Mouse (Mus musculus) CH12F3 (cell line): ENCODE results near the gene Deup1.
"Not testable (repeated sequence)": the region's sequence is repeated elsewhere in the genome, so short reads cannot be mapped to it uniquely, and the experiment has no call there.

ENCODE experiments used
- in situ Hi-C: fragments of 300-500 bp; cut with MboI; formaldehyde crosslinking; loops from 2 replicates; pipeline ENCODE4 v1.14.3; 2020; ENCODE audit warnings: low sequenced_read_pairs

The Deup1 gene

DNA sequence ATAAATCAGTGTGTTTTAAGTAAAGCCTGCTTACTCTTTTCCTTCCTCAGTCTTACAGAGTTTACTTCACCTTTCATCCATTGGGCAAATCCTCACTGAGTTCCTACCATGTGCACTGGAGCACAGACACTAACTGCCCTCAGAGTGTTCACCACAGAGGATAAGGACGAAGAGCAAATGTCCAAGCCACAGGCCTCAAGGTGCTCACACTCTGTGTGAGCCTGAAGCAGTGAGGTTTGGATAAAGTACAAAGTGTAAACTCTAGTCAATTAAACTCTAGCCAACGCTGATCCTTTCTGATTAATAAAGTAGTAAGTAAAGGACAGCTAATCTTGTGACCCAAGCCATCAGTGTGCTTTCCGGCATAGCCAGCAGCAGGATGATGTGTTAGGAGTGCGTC lies 33.6 kb downstream of the Deup1 start:
- in situ Hi-C loops, result no loop called here

DNA sequence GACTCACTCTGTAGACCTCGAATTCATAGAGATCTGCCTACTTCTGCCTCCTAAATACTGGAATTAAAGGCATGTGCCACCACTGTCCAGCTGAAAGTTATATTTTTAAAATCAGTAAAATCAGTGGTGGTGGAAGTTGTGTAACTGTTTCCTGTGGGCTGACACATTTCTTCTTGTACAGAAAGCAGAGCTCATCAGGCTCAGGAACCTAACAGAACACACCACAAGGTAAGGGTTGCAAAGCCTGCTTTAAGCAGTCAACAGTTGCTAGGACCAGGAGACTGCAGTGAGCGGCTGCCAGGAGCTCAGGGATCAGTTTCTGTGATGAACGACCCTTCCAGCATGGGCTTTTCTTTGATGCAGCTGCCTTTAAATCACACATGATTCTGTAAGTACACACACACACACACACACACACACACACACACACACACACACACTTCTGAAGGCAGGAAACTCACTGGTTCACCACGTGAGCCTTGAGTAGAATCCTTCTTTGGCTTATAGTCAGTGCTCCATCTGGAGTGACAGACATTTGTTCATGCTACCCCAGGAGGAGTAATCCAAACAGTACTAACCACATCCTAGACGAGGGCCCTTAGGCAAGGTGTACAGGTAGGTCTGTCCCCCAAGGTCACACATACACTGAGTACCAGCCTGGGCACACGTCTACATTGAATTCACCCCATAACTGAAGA lies 40.4 kb downstream of the Deup1 start:
- in situ Hi-C loops, result no loop called here

DNA sequence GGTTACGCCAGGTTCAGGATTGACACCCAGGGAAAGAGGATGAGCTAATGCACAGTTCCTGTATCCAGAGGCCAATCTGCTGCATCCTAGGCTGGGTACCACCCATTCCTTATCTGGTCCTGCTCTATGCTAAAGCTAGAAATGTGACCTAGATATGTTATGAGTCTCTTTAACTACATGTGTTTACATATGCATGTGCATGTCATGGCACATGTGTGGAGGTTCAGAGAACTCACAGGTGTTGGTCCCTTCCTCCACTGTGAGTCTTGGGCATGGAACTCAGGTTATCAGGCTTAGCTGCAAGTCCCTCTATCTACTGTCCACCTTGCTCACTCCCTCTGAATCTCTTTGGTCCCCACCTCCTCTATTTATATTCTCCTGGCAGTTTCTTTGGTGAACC lies 41.8 kb downstream of the Deup1 start:
- in situ Hi-C loops, result no loop called here

DNA sequence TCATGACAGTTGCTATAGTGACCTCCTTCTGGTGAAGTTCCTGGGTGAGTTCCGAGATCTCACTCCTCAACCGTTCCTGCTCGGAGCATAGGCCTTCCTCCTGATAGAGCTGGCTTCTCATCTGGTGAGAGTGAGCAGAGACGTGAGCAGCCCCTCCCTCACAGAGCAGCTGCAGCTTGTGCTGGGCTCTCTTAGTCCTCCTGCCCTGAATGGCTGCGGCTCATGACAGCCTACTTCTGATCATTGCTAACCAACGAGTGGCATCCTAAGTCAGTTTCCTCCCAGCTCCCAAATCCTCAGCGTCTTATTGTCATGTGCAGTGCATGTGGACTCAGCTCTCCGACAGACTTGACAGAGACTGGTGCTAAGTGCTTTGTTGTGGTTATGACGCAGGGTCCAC lies 43.5 kb downstream of the Deup1 start:
- in situ Hi-C loops, result no loop called here

DNA sequence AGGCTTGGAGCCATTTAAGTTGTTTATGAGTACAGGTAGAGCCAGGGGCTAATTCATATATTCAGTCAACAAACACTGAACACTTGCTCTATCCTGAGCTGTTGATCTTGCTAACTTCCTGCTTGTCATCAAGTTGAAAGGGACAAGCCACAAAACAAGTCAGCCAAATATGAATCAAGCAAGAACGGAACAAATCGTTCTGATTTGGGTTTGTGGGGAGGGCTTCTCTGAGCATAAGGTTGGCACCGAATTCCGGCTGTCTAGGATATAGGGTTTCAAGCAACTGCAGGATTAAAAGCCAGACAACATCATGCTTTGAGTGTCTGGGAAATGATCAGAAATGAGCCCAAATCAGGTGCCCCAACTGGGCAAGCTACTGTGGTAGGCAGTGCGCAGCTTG lies 45.7 kb downstream of the Deup1 start:
- in situ Hi-C loops, result no loop called here

DNA sequence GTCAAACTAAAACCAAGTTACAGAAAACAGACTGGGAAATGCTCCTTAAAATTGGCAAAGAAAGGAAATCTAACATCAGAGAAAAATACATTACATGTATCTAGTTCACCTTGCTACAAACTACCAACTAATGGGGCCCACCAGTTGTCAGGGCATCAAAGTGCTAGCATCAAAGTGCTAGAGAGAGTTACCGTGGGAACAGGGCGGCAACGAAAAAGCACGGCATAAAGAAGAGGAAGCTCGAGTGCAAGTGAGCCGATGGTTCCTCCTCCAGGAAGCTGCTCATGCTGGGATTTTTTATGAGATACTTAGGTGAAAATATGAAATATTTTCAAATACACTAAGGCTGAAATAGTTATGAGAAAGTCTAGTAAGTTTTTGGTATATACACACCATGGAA lies 47.6 kb downstream of the Deup1 start:
- in situ Hi-C loops, result no loop called here

DNA sequence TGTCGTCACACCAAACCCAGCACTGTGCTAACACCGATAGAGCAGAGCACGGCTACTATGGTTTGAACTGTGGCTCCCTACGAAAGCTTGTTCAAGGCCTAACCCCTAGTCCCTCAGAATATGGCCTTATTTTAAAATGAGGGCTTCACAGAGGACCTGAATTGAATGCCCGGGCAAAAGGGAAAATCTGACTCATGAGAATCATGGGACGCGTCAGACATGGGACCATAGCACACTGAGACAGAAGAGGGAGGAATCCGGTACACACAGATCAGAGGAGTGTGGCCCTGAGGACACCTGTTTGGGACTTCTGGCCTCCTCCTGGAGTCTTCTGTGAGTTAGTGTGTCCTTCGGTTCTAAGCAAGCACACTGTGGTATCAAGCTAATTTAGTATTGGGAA lies 48.8 kb downstream of the Deup1 start:
- in situ Hi-C loops, result no loop called here

DNA sequence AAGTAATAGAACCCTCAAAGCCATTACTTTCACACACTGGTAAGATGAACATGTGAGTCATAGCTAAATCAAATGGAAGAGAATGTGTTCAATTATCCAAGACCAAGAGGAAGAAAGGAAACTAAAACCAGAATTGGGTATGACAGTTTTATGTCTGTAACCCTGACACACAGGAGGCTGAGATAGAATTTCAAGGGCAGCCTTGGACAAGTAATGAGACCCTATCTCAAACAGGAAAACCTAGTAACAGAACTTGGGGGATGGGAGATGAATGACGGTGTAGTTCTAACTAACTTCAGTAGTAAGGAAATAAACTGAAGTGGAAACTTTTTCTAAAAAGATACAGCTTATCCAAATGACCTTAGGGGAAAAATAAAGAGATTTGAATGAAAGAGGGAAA lies 49.3 kb downstream of the Deup1 start:
- in situ Hi-C loops, result no loop called here

DNA sequence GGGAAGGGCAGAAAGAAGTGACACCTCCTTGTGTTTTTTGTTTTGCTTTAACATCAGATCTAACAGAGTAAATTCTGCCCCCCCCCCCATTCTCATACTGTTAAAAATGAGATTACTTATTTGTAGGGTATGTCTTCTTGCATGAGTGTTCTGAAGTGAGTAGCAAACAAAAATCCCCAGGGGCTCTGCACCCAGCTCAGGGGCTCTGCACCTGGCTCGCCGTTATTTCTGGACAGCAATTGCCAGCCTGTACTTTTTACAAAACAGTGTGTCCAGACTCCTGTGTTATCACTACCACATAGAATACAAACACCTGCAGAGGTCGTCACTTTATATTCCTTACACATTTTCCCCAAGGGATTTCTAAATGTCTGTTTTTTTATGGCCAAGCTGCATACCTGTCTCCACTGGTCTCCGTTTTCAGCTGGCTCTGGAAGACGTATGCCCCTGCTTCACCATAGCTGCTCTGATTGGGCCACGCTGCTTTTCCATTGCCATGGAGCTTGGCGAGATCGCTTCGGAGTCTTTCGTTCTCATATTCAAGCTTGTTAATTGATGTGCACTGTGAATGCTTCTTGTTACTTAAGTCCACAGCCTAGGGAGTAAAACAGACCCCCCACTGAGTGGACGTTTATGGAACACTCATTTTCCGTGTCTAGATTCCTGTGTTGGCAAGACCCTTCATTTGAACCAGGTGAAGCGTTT lies 52.8 kb downstream of the Deup1 start:
- in situ Hi-C loops, result no loop called here

DNA sequence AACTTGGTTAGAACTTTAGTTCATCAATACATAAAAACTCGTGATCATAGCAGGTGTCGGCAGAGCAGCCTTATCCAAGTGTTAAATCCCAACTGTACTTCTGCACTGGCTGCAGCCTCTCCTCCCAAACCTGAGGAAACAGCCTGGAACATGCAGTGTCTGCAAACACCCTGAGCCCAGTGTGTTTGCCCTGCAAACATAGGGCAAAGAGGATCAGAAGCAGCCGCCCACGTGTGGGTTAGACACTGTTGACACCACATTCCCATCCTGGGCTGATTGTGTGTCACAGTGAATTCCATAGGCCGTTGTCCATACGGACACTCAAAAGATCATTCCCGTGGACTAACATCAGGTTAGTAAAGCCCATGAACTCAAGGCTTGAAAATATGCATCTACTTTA lies 65.4 kb downstream of the Deup1 start:
- in situ Hi-C loops, result no loop called here

DNA sequence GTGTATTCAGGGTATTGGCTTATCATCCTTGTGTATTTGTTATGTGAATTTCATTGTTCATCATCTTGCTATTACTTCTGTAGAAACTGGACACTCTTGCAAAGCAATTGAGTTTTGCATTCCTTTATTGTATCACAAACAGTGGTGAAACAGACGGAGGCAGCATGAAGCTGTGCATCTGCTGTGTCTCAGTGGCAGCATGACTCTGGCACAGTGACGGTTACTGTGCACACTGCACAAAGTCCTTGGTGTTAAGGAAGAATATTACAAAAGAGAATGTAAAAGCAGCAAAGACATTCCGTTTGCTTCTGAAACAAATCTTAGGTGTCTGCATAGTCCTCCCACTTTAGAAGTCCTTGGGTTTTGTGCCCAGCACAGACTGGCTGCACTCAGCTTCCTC lies 67.3 kb downstream of the Deup1 start:
- in situ Hi-C loops, result no loop called here

DNA sequence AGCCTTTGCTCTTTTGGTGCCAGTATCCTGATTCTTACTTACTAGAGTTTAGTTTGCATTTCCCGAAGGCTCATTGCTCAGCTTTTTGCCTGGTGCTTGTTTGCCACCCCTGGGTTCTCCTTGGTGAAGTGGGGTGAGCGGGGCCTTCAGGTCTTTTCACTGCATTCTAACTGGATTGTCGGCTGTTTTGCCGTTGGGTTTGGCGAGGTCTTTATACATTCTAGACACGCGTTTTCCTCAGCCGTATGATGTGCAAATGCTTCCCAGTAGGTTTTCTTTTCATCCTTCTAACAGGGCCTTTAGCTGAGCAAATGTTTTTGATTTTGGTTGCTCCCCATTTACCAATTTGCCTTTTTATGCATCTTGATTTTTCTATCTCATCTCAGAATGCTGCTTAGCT lies 74.4 kb downstream of the Deup1 start:
- in situ Hi-C loops, result no loop called here

DNA sequence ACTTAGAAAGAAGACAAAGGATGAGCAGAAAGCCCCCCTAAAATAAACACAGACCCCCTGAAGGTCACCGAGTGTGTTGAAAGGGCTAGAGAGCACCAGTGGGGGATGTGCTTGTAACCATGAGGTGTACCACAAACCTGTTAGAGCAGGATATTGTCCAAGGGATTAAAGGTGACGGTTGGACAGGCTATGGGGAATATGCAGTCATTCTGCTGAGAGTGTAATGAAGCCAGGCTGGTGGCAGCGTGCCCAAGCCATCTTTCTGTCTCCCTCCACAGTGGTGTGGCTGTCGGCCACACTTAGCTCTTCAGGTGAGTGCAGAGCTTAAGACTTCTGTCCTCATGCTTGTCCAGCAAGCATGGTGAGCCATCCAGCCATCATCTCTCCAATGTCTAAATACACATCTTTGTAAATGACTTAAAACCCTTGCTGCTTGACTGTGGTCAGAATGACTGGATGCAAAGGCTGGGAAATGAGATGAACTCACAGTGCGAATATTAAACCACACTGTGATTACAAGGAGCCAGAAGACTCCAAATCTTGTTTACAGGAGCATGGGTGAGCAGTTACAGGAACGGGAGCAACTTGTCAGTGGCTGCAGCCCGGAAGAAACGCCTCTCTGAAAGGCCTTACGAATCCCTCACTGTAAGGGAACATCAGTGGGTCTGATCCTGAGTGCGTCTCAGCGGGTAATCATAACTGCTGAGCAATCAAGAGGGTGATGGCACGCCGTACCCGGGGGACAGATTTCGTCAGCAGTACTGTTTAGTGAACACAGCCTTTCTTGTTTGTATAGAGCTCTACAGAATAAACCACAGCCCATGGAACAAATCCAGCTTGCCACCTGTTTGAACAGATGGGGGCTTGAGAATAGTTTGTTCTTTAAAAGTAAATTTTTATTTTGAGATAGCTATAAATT lies 75.5 kb downstream of the Deup1 start:
- in situ Hi-C loops, result no loop called here

DNA sequence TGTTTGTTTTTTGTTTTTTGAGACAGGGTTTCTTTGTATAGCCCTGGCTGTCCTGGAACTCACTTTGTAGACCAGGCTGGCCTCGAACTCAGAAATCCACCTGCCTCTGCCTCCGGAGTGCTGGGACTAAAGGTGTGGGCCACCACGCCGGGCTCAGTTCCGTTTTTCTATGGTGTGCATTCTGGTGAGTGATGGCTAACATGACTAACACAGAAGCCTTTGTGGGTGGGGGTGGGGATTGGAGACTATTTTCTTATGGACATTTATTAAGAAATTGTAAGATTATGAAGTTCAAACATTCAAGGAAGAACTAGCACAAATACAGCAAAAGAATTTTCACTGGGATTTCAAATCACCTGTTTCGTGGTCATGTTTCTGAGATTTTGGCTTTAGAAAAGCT lies 76.7 kb downstream of the Deup1 start:
- in situ Hi-C loops, result not testable (repeated sequence)

DNA sequence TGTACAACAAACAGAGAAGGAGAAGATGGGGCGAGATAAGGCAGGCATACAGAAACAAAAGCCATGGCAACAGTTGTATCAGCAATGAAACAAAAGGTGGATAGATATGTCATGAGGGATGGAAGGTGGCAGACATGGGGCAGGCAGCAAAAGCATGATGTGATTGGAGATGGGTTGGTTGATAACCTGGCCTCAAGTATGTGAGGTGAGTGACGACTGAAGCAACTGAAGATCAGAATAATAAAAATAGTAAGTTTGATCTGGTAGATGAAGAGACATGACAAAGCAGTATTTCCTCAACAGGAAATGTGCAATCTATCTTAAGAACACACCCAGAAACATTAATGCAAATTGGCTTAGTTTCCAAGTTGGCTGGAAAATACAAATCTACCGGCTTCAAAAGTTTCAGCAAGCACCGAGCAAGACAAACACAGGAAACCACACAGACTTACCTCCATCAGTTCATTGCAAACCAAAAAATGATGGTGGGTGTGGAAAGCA lies 77.2 kb downstream of the Deup1 start:
- in situ Hi-C loops, result no loop called here

DNA sequence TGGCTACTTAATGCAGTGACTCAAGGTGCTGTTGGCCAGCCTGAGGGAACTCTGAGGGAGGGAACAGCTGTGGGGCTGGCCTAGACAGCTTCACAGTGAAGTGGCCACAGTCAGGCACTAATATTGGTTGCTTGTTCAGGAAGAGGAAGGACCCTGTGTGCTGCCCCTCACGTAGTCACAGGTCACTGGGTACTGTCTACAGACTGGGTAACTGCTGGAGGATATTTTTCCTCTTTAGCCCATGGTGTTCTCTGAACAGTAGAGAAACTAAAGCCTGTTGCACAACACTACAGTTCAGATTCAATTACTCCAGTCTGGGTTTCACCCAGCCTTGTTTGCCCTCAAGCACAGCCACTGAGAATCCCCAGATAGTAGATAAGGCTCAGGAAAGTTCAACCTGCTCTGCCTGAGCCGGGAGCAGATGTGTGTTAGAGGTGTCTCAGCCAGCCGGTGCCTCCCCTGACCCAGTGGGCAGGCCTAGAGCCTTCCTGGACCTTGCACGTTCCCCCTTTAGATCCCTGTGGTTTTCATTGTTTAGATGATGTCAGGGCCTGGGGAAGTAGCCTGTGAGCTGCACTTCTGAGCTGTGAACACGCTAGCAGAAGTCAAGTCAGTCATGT lies 85.9 kb downstream of the Deup1 start:
- in situ Hi-C loops, result no loop called here

DNA sequence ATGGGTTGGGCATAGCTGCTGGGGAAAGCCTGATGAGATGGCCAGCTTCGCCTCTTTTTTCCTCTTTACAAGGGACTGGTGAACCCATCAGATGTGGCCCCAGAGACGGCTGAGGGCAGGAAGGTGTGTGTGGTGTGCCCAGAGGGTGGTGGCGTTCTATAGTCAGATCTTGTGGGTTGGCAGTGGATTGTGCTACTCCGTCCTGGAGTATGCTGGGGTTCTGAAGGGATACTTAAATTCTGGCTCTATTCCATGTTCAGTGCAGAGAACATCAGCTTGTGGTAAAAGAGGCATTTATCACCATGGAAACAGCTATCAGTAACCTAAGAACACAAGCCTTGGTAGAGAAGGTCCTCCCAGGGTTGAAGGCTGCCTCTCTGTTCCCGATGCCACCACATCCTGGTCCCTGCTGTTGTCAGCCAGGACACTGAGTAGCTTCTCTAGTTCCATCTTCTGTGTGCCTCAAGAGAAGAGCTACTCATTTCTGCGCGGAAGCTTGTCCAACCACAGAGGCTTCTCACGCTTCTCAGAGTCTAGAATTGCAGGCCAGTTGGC lies 88.7 kb downstream of the Deup1 start:
- in situ Hi-C loops, result no loop called here

DNA sequence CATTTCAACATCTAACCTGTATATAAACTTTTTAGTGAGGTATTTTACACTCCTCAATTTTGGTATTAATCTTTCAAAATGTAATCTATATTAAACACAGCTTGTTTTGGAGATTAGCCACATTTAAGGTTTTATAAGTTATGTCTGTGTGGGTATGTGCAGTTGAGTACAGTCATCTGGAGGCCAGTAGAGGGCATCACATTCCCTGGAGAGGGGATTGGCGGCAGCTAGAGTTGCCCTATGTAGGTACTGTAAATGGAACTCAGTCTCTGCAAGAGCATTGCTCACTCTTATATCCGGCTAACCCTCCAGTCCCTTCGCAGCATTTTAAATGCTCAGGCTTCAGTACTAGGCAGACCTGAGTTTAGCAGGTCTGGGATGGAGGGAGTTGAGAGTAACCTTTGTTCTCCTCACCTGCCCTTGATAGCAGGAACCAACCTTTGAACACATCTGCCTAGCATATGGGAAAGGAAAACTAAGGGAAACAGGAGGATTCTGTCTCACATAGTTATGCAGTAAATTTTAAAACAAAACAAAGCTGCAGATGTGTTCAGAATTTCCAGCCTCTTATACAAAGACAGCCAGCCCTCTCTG lies 90.2 kb downstream of the Deup1 start:
- in situ Hi-C loops, result no loop called here

DNA sequence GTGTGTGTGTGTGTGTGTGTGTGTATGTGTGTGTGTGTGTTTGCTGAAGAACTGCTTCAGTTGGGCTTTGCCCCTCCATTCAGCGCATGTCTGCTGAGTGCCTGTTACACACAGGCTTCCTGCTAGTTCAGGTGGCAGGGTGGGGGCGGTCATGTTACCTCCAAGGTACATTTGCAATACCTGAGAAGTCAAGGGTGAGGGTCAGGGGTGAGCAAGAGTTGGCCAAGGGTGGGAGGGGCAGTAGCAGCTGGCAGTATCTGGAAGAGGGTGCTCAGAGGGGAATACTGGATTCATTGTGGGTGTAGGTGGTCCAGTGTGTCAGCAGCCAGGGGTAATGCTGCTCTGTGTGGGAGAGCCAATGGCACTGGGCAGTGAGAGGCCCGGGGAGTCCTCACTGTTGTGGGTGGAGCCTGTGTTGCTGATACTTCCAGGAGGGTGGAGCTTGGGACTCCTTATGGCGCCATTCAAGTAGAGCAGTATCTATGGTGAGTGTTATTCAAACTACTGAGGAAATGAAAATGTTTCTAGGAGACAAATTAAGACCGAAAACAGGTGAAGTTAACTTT lies 90.8 kb downstream of the Deup1 start:
- in situ Hi-C loops, result no loop called here

DNA sequence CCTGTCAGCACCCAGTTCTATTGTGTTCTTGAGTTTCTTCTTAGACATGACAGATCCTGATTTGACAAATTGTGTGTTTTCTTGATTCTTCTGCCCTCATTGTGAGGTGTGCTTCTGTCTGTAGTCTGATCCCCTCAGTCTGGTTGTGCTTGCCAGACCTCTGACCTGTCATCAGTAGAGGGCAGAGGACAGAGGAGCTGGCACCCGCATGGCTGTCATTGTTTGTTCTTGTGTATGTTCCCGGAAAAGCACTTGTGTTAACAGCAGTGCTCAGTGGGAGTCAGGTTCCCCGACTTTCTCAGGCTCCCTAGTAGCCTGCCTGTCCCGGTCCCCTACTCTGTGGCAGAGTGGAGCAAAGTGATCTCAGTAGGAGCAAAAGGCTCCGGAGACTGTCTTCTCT lies 92.3 kb downstream of the Deup1 start:
- in situ Hi-C loops, result no loop called here
